Mouse (Mus musculus): Measurements from ENCODE around the gene Cebpe. TPM values are rescaled to one million over a fixed set of nuclear protein-coding genes. Genes with fewer than 3 reads are reported as not detected.
A peak's percentile ranks its signal among the peaks of the same experiment; 100 is the strongest.

The Cebpe gene
- polyA plus RNA-seq, 1 experiment from 2014 or later: not detected

- WGBS: 57% methylated on average over 8 of the region's 8 CpGs
- Histone ChIP-seq H3K9me3 (ENCODE audit: low read depth, low read length) (no peaks in the 10 kb centered on the region), H3K27me3 (ENCODE audit: insufficient read depth, low read length) (no peaks in the 10 kb centered on the region), H3K27ac (ENCODE audit: low read depth) (no peak overlapping the region), H3K4me3 (ENCODE audit: low read depth, low read length) (no peak overlapping the region), H3K4me1 (ENCODE audit: insufficient read depth) (no peaks in the 10 kb centered on the region), H3K36me3 (ENCODE audit: insufficient read depth) (no peaks in the 10 kb centered on the region), H3K4me2 (no peak overlapping the region), H3K9ac (no peak overlapping the region)
- no peak for TF ChIP-seq CTCF (IDR thresholded peaks at IDR 0.05; ENCODE audit: low read depth)
- DNase-seq: peak; percentile 19
- ATAC-seq (ENCODE audit: insufficient read depth): no peak
These were observed 887 bp upstream of the Cebpe start for GRCm38 (mm10) chr14:54712861-54713260.

- no peak overlapping the region for H3K4me2 ChIP-seq
- DNase-seq: no peak
- no peaks in the 10 kb centered on the region for H3K9me3 ChIP-seq (ENCODE audit: low read depth, low read length)
- no peak for ATAC-seq (ENCODE audit: insufficient read depth)
- no peak overlapping the region for H3K27ac ChIP-seq (ENCODE audit: low read depth)
- H3K36me3 ChIP-seq (ENCODE audit: insufficient read depth): no peaks in the 10 kb centered on the region
- no peak for TF ChIP-seq CTCF (IDR thresholded peaks at IDR 0.05; ENCODE audit: low read depth)
- WGBS: 71% methylated on average over 9 of the region's 9 CpGs
- H3K9ac ChIP-seq: no peak overlapping the region
- no peaks in the 10 kb centered on the region for H3K4me1 ChIP-seq (ENCODE audit: insufficient read depth)
- no peaks in the 10 kb centered on the region for H3K27me3 ChIP-seq (ENCODE audit: insufficient read depth, low read length)
- no peak overlapping the region for H3K4me3 ChIP-seq (ENCODE audit: low read depth, low read length)
These were observed 2.9 kb downstream of the Cebpe start for GRCm38 (mm10) chr14:54709054-54709453.

- ATAC-seq (ENCODE audit: insufficient read depth): no peak
These were observed 5.2 kb downstream of the Cebpe start for GRCm38 (mm10) chr14:54706589-54707320.

GRCm38 (mm10) chr14:54705844-54706243 lies 6.1 kb downstream of the Cebpe start:
- TF ChIP-seq CTCF (IDR thresholded peaks at IDR 0.05; ENCODE audit: low read depth): no peak
- no peaks in the 10 kb centered on the region for H3K36me3 ChIP-seq (ENCODE audit: insufficient read depth)
- no peaks in the 10 kb centered on the region for H3K4me1 ChIP-seq (ENCODE audit: insufficient read depth)
- H3K9ac ChIP-seq: no peak overlapping the region
- 21% methylated on average over 5 of the region's 5 CpGs for WGBS
- H3K27ac ChIP-seq (ENCODE audit: low read depth): no peak overlapping the region
- no peak for DNase-seq
- peak; percentile 70; the same call in 1 of the 2 replicates for ATAC-seq (ENCODE audit: insufficient read depth)
- H3K27me3 ChIP-seq (ENCODE audit: insufficient read depth, low read length): no peaks in the 10 kb centered on the region
- H3K4me2 ChIP-seq: no peak overlapping the region
- H3K4me3 ChIP-seq (ENCODE audit: low read depth, low read length): no peak overlapping the region
- no peaks in the 10 kb centered on the region for H3K9me3 ChIP-seq (ENCODE audit: low read depth, low read length)

More at GRCm38 (mm10) chr14:54706589-54707320, 5.2 kb downstream of the Cebpe start:
- Histone ChIP-seq H3K27me3 (ENCODE audit: insufficient read depth, low read length) (no peaks in the 10 kb centered on the region), H3K9me3 (ENCODE audit: low read depth, low read length) (no peaks in the 10 kb centered on the region), H3K36me3 (ENCODE audit: insufficient read depth) (no peaks in the 10 kb centered on the region), H3K9ac (no peak overlapping the region), H3K4me3 (ENCODE audit: low read depth, low read length) (no peak overlapping the region), H3K27ac (ENCODE audit: low read depth) (no peak overlapping the region), H3K4me1 (ENCODE audit: insufficient read depth) (no peaks in the 10 kb centered on the region), H3K4me2 (no peak overlapping the region)
- WGBS: 39% methylated on average over 17 of the region's 17 CpGs
- TF ChIP-seq CTCF (IDR thresholded peaks at IDR 0.05; ENCODE audit: low read depth): no peak
- DNase-seq: no peak

GRCm38 (mm10) chr14:54703207-54703606 lies 8.8 kb downstream of the Cebpe start:
- H3K27me3 ChIP-seq (ENCODE audit: insufficient read depth, low read length): no peaks in the 10 kb centered on the region
- H3K9me3 ChIP-seq (ENCODE audit: low read depth, low read length): no peaks in the 10 kb centered on the region
- no peak overlapping the region for H3K4me2 ChIP-seq
- H3K27ac ChIP-seq (ENCODE audit: low read depth): no peak overlapping the region
- no peak for TF ChIP-seq CTCF (IDR thresholded peaks at IDR 0.05; ENCODE audit: low read depth)
- no peak for ATAC-seq (ENCODE audit: insufficient read depth)
- no peak for DNase-seq
- no peaks in the 10 kb centered on the region for H3K36me3 ChIP-seq (ENCODE audit: insufficient read depth)
- no peak overlapping the region for H3K9ac ChIP-seq
- no peaks in the 10 kb centered on the region for H3K4me1 ChIP-seq (ENCODE audit: insufficient read depth)
- WGBS: 55% methylated on average over 10 of the region's 10 CpGs
- H3K4me3 ChIP-seq (ENCODE audit: low read depth, low read length): no peak overlapping the region

- DNase-seq: peak; percentile 86
- no peak overlapping the region for H3K27ac ChIP-seq (ENCODE audit: low read depth)
- 4% methylated on average over 6 of the region's 6 CpGs for WGBS
- H3K9ac ChIP-seq: no peak overlapping the region
- no peaks in the 10 kb centered on the region for H3K27me3 ChIP-seq (ENCODE audit: insufficient read depth, low read length)
- no peaks in the 10 kb centered on the region for H3K36me3 ChIP-seq (ENCODE audit: insufficient read depth)
- peak; percentile 47; the same call in 1 of the 2 replicates for ATAC-seq (ENCODE audit: insufficient read depth)
- no peaks in the 10 kb centered on the region for H3K4me1 ChIP-seq (ENCODE audit: insufficient read depth)
- H3K9me3 ChIP-seq (ENCODE audit: low read depth, low read length): no peaks in the 10 kb centered on the region
- TF ChIP-seq CTCF (IDR thresholded peaks at IDR 0.05; ENCODE audit: low read depth): peak; percentile 92
- H3K4me2 ChIP-seq: no peak overlapping the region
- H3K4me3 ChIP-seq (ENCODE audit: low read depth, low read length): no peak overlapping the region
These were observed 10.7 kb downstream of the Cebpe start for GRCm38 (mm10) chr14:54701298-54701697.

GRCm38 (mm10) chr14:54699586-54699985 lies 12.4 kb downstream of the Cebpe start:
- H3K27me3 ChIP-seq (ENCODE audit: insufficient read depth, low read length): no peaks in the 10 kb centered on the region
- no peak overlapping the region for H3K4me2 ChIP-seq
- H3K4me1 ChIP-seq (ENCODE audit: insufficient read depth): no peaks in the 10 kb centered on the region
- H3K9me3 ChIP-seq (ENCODE audit: low read depth, low read length): no peaks in the 10 kb centered on the region
- H3K36me3 ChIP-seq (ENCODE audit: insufficient read depth): no peaks in the 10 kb centered on the region
- 38% methylated on average over 3 of the region's 3 CpGs for WGBS
- no peak overlapping the region for H3K9ac ChIP-seq
- H3K4me3 ChIP-seq (ENCODE audit: low read depth, low read length): no peak overlapping the region
- ATAC-seq (ENCODE audit: insufficient read depth) (no peak), DNase-seq (no peak)
- H3K27ac ChIP-seq (ENCODE audit: low read depth): no peak overlapping the region
- no peak for TF ChIP-seq CTCF (IDR thresholded peaks at IDR 0.05; ENCODE audit: low read depth)
